Mouse (Mus musculus) layer of hippocampus, postnatal 14 days (tissue): ENCODE results near the gene Doc2g. TPM values are rescaled to one million over a fixed set of nuclear protein-coding genes. Genes with fewer than 3 reads are reported as not detected.
"Not testable (repeated sequence)": the region's sequence is repeated elsewhere in the genome, so short reads cannot be mapped to it uniquely, and the experiment has no call there.

Source experiments
- DNase-seq, 2 experiments: peaks; one replicate each; pipeline ENCODE4 v3.0.0; 2021 to 2022; ENCODE audit warnings: low spot score in 2 of 2, mixed read lengths in 1 of 2
- long read RNA-seq, 2 experiments: library from polyadenylated mRNA; stranded (forward); transcript quantifications; one replicate each; pipeline ENCODE4 v2.0.0; 2021
- total RNA-seq, 2 experiments: library from RNA; stranded (reverse); gene quantifications; 2 replicates each; pipeline ENCODE4 v1.2.3; 2021

The Doc2g gene
- total RNA-seq, result 1 to 10 TPM; 2.3 to 3.0 TPM
- long read RNA-seq, experiment 1, partial matches to known transcripts, result 5 of 9 reads
- long read RNA-seq, experiment 1, other reads (novel, unspliced or antisense), result 4 of 9 reads
- long read RNA-seq, experiment 2, partial matches to known transcripts, result 7 of 14 reads
- long read RNA-seq, experiment 2, other reads (novel, unspliced or antisense), result 6 of 14 reads

GRCm38 (mm10) chr19:4003112-4003511 is at the start of gene Doc2g:
Gene Doc2g (plus strand): TSS chr19:4003313.
- no peak for DNase-seq

DNA sequence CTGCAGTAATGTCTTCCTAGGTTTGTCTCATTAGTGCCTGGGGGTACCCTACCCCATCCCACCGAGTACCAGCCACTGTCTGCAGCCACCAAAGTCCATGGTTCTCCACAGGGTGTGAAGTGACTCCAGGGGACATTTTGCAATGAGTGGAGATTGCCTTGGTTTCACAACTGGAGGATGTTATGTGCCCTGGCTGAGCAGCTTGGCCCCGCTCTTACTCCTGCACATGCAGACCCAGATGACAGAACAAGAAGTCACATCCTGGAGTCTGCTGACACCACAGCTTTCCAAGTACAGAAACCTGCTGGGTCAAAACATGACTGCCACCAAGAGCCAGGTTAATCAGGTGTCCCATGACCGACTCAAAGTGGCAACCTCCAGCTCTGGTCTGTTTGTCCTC is 48.1 kb upstream of the Doc2g start:
- DNase-seq, result no peak

GRCm38 (mm10) chr19:3955804-3956203 is 47.3 kb upstream of the Doc2g start:
- DNase-seq, result no peak

- not testable (repeated sequence) for DNase-seq
These were observed 45.6 kb upstream of the Doc2g start for GRCm38 (mm10) chr19:3957296-3958036.

DNA sequence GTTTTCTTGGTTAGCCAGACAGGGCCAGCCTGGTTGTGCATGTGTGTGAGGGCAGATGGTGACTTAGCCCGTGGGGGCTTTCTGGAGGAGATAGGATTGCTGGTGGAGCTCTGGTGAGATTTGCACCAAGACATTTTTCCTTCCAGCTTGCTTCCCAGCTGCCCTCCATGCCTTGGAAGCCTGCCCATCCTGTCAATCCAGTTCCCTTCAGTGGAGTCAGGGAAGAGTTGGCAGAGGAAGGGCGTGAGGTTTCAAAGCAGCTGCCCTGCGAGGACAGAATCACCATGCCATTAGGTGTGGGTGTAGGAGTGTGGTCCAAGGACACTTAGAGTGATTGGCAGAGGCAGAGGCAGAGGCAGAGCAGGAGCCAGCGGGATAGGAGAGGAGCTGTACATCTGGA is 44.6 kb upstream of the Doc2g start, which contains the start of gene Aldh3b3:
Aldh3b3 (plus strand) TSS at position 176 of the 400 bp plus-strand sequence.
- peak in 1 of 2 experiments; percentile 12 for DNase-seq

DNA sequence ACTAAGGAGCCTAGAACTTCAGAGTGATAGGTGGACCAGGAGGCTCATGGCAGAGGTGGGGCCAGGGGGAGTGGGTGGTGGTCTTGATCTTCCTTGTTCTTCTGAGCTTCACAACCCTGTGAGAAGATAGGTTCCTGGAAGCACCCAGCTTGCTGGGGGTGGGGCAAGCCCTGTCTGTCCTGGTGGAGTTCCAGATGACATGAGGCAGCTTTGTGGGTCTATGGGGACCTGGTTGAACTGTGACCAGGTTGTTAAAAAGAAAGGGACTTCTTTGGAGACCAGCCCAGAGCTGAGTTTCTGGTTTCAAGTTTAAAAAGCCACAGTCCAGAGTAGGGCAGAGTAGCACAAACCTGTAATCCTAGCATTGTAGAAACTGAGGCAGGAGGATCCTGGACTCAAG is 44.1 kb upstream of the Doc2g start:
- DNase-seq, result no peak

DNA sequence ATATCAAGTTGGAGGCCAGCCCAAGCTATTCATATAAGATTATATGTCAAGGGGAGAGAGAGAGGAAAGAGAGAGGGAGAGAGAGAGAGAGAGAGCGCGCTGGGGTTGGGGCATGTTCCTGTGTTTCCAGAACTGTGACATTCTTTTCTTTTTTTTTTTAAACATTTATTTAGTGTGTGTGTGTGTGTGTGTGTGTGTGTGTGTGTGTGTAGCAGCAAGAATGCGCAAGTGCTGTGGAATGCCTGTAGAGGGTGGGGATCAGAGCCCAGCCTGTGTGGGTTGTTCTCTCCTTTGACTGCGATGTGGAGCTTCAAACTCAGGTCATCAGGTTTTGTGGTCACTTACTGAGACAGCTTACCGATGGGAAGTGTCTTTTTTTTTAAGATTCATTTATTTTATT is 42.9 kb upstream of the Doc2g start:
- no peak for DNase-seq

GRCm38 (mm10) chr19:3961805-3962204 is 41.3 kb upstream of the Doc2g start:
- DNase-seq, result not testable (repeated sequence)

GRCm38 (mm10) chr19:3962469-3962868 is 40.6 kb upstream of the Doc2g start:
- no peak for DNase-seq

- DNase-seq, result no peak
These were observed 39.1 kb upstream of the Doc2g start for GRCm38 (mm10) chr19:3964030-3964429.

DNA sequence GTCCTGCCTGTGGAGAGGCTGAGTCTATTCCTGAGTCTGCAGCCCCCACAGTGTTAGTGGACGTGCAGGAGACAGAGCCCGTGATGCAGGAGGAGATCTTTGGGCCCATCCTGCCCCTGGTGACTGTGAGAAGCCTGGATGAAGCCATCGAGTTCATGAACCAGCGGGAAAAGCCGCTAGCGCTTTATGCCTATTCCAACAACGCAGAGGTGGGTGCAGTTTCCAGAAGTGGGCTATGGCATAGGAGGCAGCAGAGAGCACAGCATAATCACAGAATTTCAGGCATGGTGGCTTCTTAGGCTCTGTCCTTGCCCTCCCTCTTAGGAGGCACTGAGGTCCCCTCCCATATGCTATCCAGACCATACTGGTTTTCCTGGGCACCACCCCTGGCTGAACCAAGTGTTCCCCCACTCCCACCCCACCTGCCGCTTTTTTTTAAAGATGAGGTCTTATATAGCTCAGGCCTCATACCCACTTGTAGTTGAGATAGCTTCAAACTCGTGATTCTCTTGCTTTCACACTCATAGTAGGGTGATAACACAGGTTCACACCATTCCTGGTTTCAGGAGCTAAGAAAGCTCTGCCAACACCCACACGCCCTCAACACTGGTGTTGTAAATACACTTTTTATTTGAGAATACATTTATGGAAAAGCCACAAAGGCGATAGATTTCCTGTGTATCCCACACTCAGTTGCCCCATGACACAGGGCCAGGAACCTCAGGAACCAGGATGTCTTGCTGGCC is 36.6 kb upstream of the Doc2g start:
- DNase-seq, result no peak

DNA sequence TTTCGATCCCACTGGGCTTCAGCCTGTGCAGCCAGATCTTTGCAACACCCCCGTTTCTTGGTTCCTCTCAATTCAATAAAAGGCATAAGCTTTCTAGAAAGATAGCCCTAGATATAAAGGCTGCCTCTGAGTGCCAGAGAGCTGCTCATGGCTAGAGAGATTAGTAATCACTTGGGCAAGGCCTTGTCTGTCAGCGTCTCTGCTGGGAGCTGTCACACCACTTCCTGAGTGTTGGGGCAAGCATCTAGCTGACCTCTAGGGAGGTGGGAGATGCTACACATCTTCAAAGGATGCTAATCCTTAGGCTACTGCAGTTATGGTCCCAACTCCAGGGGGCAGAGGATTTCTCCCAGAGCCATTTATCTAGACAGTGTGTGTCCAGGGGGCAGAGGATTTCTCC is 35.9 kb upstream of the Doc2g start:
- no peak for DNase-seq

- no peak for DNase-seq
These were observed 30.9 kb upstream of the Doc2g start, which contains the start of gene Aldh3b2 for GRCm38 (mm10) chr19:3972229-3972628. Gene Aldh3b2 (plus strand): TSS chr19:3972328.

DNA sequence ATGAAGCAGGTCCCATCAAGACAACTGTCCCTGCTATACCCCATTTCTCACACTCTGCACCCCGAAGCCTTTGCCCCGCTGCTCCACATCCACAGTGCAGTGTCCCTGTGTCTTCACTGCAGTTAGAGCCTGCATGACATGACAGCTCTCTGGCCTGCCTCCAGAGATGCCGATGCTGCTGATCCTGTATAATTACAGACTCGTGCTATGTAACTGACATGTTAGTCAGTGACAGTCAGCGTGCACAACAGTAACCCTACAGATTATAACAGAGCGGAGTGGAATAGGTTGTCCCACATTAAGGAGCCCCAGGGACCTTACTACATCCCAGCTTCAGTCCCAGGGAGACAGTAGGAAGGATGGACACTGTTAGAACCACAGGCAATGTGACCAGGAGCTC is 28.5 kb upstream of the Doc2g start:
- DNase-seq, result not testable (repeated sequence)

- DNase-seq, result no peak
These were observed 27.2 kb upstream of the Doc2g start for GRCm38 (mm10) chr19:3975866-3976265.

DNA sequence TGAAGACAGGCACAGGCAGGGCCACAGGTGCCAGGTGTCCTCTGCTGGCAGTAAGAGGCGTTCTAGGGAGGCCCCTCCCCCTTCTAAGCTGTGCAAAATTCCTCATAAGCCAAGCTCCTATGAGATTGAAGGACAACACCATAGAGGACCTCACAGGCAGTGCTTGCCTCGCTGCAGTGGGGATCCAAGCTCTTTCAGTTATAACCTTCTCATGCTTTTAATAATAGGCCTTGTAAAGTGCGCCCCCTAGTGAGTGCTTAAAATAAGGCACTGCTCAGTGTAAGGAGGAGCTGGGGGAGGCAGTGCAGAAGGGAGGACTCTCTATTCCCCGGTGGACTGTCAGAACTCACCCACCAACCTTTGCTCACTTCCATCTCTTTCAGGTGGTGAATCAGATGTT is 22.8 kb upstream of the Doc2g start:
- DNase-seq, result peak; percentile 77 to 88

GRCm38 (mm10) chr19:3980917-3981316 is 22.2 kb upstream of the Doc2g start:
- DNase-seq, result no peak

- no peak for DNase-seq
These were observed 19.4 kb upstream of the Doc2g start for GRCm38 (mm10) chr19:3983527-3984200.

- DNase-seq, result no peak
These were observed 17.8 kb upstream of the Doc2g start for GRCm38 (mm10) chr19:3985261-3985681.

GRCm38 (mm10) chr19:3986334-3986733 is 16.8 kb upstream of the Doc2g start, which contains the start of gene Acy3:
Gene Acy3 (plus strand): TSS chr19:3986570.
- no peak for DNase-seq

DNA sequence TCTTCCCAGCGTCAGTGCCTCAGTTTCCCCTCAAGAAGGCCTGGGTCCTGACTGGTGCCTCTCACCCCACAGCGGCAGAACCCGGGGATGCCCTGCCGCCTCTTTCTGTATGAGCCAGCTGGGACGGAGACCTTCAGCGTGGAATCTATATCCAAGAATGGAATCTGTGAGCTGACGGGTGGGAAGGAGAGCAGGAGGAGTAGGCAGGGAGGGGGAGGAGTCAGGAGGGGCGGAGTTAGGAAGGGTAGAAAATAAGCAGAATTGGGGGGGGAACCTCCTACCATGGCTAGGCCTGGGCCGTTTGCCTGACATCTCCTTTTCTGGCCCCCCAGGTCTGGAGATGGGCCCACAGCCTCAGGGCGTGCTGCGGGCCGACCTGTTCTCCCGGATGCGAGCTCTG is 15.0 kb upstream of the Doc2g start:
- DNase-seq, result no peak
